Mouse (Mus musculus): ENCODE results near the gene Usp30.

The Usp30 gene

DNA sequence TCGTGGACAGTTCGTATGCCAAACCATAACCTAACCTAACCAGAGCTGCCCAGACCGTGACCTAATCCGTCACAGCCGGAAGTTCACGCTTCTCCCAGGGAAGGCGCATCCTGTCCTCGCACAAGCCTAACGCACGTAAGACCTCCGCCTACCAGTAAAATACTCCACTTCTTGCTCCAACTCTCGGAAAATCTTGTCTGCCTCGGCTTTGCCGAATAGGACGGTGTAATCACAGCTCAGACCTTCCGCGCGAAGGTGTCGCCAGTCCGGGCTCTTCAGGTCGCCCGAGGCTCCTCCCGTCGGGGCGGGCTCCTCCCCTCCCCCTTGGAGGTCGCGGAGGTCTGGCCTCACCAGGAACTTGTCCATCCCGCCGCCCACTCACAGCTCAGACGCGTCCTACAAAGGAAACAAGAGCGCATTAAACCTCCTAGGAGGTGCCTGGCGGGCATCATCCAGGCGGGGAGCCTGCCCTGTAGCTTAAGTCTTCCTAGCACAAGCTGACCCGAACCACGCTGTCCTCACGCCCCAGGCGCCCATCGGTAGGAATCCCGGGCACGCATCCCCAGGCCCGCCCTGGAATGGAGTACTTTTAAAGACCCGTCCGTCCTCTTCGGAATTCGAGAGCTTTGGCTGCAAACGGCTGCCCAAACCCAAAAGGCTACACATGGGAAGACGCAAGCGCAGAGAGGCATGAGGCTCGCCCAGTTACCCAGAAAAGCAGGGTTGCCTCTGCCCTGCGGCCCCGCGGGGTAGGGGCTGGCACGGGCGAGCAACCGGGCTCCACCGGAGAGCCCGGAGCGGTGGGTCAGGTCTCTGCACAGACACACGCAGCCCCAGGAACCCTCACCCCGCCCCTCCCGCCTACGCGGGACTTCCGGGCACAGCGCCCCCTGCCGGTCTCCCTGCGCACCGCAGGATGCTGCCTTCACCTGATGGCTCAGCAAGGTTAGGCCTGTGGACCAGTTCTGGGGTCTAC lies 62.4 kb downstream of the Usp30 start, which contains the start of gene Alkbh2:
Alkbh2 (minus strand) TSS at position 845 of the 976 bp plus-strand sequence.
- peak; percentile 62 for DNase-seq (ENCODE audit: low read depth)

GRCm38 (mm10) chr5:114129550-114130210 lies 64.4 kb downstream of the Usp30 start:
- DNase-seq (ENCODE audit: low read depth), result no peak

DNA sequence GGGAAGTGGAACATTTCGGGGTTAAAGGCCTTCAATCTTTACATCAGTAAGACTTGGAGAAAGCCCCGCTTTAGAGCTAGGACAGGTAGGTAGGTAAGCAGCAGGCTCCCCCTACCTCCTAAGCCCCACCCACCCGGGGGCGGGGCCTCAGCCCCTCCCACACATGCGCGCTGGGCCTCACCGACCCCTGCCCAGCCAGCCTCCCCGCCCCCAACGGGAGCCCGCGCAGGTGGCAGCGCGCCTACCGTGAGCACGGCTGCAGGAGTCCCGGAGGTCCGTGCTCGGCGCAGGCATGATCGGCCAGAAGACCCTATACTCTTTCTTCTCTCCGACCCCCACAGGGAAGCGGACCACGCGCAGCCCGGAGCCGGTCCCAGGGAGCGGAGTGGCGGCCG lies 64.9 kb downstream of the Usp30 start, which contains the start of gene Ung:
Ung (plus strand) TSS at position 176 of the 395 bp plus-strand sequence.
- DNase-seq (ENCODE audit: low read depth), result peak; percentile 30

DNA sequence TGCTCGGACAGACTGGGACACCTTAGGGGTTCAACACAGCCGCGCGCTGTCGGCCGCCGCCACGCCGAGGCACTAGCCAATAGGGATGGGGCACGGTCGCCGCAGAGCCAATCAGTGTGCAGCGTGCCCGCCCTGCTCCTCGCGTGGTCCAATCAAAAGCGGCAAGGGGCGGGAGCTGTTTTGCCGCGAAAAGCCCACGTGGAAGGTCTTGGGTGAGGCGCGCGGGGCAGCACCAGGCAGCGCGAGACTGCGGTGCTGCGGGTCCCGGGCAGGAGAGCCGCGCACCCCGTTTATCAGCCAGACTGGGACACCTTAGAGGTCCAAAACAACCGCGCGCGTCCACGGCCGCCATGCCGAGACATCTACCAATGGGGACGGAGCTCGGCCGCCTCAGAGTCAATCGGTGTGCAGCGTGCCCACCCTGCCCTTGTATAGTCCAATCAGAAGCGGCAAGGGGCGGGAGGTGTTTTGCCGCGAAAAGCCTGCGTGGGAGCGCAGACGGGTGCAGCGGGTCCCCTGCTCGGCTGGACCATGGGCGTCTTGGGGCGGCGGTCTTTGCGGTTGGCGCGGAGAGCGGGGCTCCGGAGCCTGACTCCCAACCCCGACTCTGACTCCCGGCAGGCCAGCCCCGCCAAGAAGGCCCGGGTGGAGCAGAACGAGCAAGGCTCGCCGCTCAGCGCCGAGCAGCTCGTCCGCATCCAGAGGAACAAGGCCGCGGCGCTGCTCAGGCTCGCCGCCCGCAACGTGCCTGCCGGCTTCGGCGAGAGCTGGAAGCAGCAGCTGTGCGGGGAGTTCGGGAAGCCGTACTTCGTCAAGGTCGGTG lies 65.6 kb downstream of the Usp30 start:
- peak; percentile 79 for DNase-seq (ENCODE audit: low read depth)

DNA sequence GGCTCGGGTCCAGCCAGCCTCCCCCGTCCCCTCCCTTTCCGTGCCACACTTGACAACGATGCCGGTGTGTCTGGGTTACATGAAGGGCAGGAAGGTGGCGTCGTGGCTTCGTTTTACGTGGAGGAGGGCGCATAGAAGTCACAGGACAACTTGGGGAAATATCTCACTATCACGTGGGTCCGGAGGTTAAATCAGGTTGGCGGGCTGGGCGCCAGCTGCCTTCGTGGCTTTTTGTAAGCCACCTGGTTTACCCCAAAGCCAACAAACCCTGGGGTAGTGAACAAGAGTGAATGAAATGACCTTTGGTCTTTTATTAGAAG lies 66.2 kb downstream of the Usp30 start:
- peak; percentile 36 for DNase-seq (ENCODE audit: low read depth)

DNA sequence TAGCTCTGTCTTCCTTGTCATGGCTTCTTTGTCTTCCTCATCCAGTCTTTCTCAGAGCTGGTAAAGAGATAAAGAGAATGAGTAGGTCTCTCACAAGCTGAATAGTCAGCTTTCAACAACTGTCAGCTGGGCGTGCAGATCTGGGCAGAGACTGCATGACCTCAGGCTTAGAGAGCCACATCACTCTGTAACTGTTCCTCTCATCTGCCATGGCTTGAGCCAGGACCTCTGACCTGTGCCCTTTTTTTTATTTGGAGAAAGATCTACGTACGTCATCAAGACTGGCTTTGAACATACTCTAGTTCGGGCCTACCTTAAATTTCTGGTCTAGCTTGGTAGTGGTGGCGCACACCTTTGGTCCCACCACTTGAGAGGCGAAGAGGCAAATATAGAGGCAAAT lies 67.6 kb downstream of the Usp30 start:
- DNase-seq (ENCODE audit: low read depth), result no peak

- DNase-seq (ENCODE audit: low read depth), result peak; percentile 48
Measured at GRCm38 (mm10) chr5:114134091-114134534, 68.9 kb downstream of the Usp30 start.

GRCm38 (mm10) chr5:114135516-114135915 lies 70.3 kb downstream of the Usp30 start:
- no peak for DNase-seq (ENCODE audit: low read depth)

- no peak for DNase-seq (ENCODE audit: low read depth)
Measured at GRCm38 (mm10) chr5:114137481-114138276, 72.4 kb downstream of the Usp30 start.

- no peak for DNase-seq (ENCODE audit: low read depth)
Measured at GRCm38 (mm10) chr5:114138277-114139164, 73.3 kb downstream of the Usp30 start.

DNA sequence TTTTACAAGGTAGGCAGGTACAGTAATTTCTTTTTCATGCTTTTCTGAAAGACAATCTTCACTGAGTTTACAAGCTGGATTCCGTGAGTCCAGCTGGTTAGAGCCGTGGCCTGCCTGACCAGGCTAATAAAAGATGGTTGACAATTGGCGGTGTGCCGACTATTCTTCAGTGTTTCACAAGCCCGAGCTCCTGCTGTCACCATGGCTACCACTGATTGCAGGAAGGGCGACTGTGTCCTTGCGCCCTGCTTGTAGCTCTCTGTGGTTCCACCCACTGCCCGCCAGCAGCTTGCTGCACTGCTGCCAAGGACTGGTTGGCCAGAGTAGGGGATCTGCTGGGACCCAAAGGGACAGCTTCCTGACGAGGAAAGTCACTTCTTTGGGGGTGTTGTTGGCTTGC lies 73.9 kb downstream of the Usp30 start:
- DNase-seq (ENCODE audit: low read depth), result no peak

- DNase-seq (ENCODE audit: low read depth), result no peak
Measured at GRCm38 (mm10) chr5:114146028-114146888, 81.0 kb downstream of the Usp30 start, which contains the start of gene Acacb. Acacb (plus strand) TSS chr5:114146535.

- no peak for DNase-seq (ENCODE audit: low read depth)
Measured at GRCm38 (mm10) chr5:114147043-114147972, 82.0 kb downstream of the Usp30 start.

DNA sequence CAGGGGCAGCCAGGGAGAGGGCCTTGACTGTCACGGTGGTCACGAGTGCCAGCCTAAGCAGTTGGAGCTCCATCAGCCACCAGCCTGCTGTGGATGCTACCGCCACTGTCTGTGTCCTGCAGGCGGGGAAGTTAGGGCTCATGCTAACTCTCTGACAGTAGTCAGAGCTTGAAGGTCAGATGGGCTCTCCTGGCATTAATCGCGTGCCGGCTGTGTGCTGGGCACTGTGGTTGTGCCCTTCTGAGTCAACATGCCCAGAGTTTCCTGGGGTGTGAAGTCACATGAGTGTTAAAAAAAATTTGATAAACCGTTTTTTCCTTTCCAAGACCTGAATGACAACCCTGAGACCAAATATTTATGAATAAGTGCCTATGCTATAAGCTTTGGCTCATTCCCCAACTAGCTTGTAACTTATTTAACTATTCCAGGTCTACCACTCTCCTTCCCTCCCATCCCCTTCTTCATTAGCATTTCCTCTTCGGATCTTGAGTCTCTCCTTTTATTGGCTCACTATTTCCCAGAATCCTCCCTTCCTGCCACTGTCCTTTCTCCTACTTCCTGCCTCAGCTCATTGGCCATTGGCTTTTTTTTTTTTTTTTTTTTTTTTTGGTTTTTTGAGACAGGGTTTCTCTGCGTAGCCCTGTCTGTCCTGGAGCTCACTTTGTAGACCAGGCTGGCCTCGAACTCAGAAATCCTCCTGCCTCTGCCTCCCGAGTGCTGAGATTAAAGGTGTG lies 87.3 kb downstream of the Usp30 start:
- DNase-seq (ENCODE audit: low read depth), result no peak

DNA sequence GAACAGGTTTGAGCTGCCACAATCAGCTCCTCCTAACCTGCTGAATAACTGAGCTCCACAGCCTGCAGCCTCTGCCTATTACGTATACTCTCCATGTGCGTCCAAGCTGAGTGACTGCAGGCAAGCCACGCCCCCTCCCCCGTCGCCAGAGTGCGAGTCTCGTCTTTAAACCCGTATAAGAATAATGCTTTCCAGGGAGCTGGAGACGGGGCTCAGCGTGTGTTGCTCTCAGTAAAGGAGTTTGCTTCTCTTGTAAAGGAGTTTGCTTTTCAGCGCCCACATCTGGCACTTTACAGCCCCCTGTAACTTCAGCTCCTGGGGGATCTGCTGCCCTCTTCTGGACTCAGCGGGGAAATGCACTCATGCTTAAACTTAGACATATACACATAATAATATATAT lies 88.2 kb downstream of the Usp30 start:
- DNase-seq (ENCODE audit: low read depth), result peak; percentile 53

GRCm38 (mm10) chr5:114154765-114155164 lies 89.5 kb downstream of the Usp30 start:
- no peak for DNase-seq (ENCODE audit: low read depth)

GRCm38 (mm10) chr5:114155168-114155933 lies 90.1 kb downstream of the Usp30 start:
- DNase-seq (ENCODE audit: low read depth), result no peak
